Mouse (Mus musculus) frontal cortex, postnatal 14 days (tissue): Measurements from ENCODE around the gene Lypd4.

ENCODE experiments used
- DNase-seq, 2 experiments: peaks; one replicate each; pipeline ENCODE4 v3.0.0; 2022; ENCODE audit warnings: low spot score in 2 of 2

Gene Lypd4

GRCm38 (mm10) chr7:24889431-24890220 is 19.9 kb upstream of the Lypd4 start:
- no peak for DNase-seq

- no peak for DNase-seq
These were observed 17.4 kb upstream of the Lypd4 start for GRCm38 (mm10) chr7:24887096-24887495.

GRCm38 (mm10) chr7:24886308-24886633 is 16.5 kb upstream of the Lypd4 start:
- DNase-seq = no peak

GRCm38 (mm10) chr7:24885468-24886307 is 15.9 kb upstream of the Lypd4 start:
- no peak for DNase-seq

- no peak for DNase-seq
These were observed 15.1 kb upstream of the Lypd4 start for GRCm38 (mm10) chr7:24884693-24885291.

- DNase-seq = peak; percentile 95 to 98
These were observed 14.4 kb upstream of the Lypd4 start, which contains the start of gene Rps19 for GRCm38 (mm10) chr7:24883896-24884692. Rps19 (plus strand) TSS chr7:24884371.

GRCm38 (mm10) chr7:24882416-24883199 is 12.9 kb upstream of the Lypd4 start:
- no peak for DNase-seq

- no peak for DNase-seq
These were observed 9.9 kb upstream of the Lypd4 start for GRCm38 (mm10) chr7:24879620-24880019.

- DNase-seq = no peak
These were observed 7.8 kb upstream of the Lypd4 start for GRCm38 (mm10) chr7:24877588-24877987.

- no peak for DNase-seq
These were observed 661 bp downstream of the Lypd4 start for GRCm38 (mm10) chr7:24869080-24869479.

- no peak for DNase-seq
These were observed 5.6 kb downstream of the Lypd4 start for GRCm38 (mm10) chr7:24864156-24864555.

- no peak for DNase-seq
These were observed 6.9 kb downstream of the Lypd4 start for GRCm38 (mm10) chr7:24862853-24863252.

GRCm38 (mm10) chr7:24861913-24862312 is 7.8 kb downstream of the Lypd4 start, which contains the start of gene Gm9844:
Gm9844 (plus strand) TSS chr7:24862213.
- DNase-seq = no peak

GRCm38 (mm10) chr7:24859234-24859633 is 10.5 kb downstream of the Lypd4 start:
- DNase-seq = no peak

- no peak for DNase-seq
These were observed 13.2 kb downstream of the Lypd4 start for GRCm38 (mm10) chr7:24856460-24857120.

GRCm38 (mm10) chr7:24853695-24854094 is 16.0 kb downstream of the Lypd4 start:
- no peak for DNase-seq

- no peak for DNase-seq
These were observed 16.5 kb downstream of the Lypd4 start for GRCm38 (mm10) chr7:24853233-24853563.

GRCm38 (mm10) chr7:24852557-24853232 is 17.0 kb downstream of the Lypd4 start:
- DNase-seq = no peak

- no peak for DNase-seq
These were observed 18.0 kb downstream of the Lypd4 start for GRCm38 (mm10) chr7:24851596-24852325.
